Mouse (Mus musculus) heart, adult 2 months (tissue): ENCODE measurements at regions not wholly inside any gene's neighbourhood (a gene's known extent, or its start where the extent isn't known, plus 50 kb on each side); places are given as distances from the start of the nearest gene placed in this dataset.

Experiments used
- DNase-seq, 2 experiments: peaks; one replicate each; pipeline ENCODE4 v3.0.0; 2021
- H3K27ac ChIP-seq: fragments of 200-600 bp; 2 replicates; pipeline ENCODE4 v1.8.1; 2022
- H3K27me3 ChIP-seq: fragments of 200-500 bp; 2 replicates; pipeline ENCODE4 v1.6.1; 2012; ENCODE audit warnings: mild to moderate bottlenecking, low read length, inconsistent platforms, mixed read lengths; ENCODE audit not compliant: control insufficient read depth, insufficient read depth
- H3K36me3 ChIP-seq: fragments of 200-500 bp; 2 replicates; pipeline ENCODE4 v1.6.1; 2012; ENCODE audit warnings: low read length, inconsistent platforms; ENCODE audit not compliant: control insufficient read depth, insufficient read depth
- H3K4me1 ChIP-seq: fragments of 200-500 bp; 2 replicates; pipeline ENCODE4 v1.6.1; 2011; ENCODE audit warnings: low read length; ENCODE audit not compliant: control insufficient read depth, insufficient read depth
- H3K4me3 ChIP-seq: fragments of 200-600 bp; 2 replicates; pipeline ENCODE4 v1.8.1; 2022
- H3K79me2 ChIP-seq: fragments of 200-500 bp; replicated peaks from 2 replicates; pipeline ENCODE4 v1.6.1; 2012; ENCODE audit warnings: mild to moderate bottlenecking, inconsistent platforms, low read length, moderate library complexity, mixed read lengths; ENCODE audit not compliant: control insufficient read depth, insufficient read depth
- H3K9ac ChIP-seq: fragments of 200-500 bp; 2 replicates; pipeline ENCODE4 v1.6.1; 2012; ENCODE audit warnings: low read depth, mild to moderate bottlenecking, control low read depth, inconsistent platforms, low read length, mixed read lengths
- CTCF ChIP-seq: fragments of 200-600 bp; IDR thresholded peaks from 2 replicates; pipeline ENCODE4 v1.8.1; 2022; ENCODE audit warnings: antibody characterized with exemption, mild to moderate bottlenecking, moderate library complexity
- EP300 ChIP-seq: fragments of 200-500 bp; IDR thresholded peaks from 2 replicates; pipeline ENCODE4 v1.6.1; 2011; ENCODE audit warnings: low read depth, low read length, control low read depth; ENCODE audit not compliant: insufficient read depth
- POLR2A ChIP-seq: fragments of 200-500 bp; IDR thresholded peaks from 2 replicates; pipeline ENCODE4 v1.6.1; 2011; ENCODE audit warnings: mild to moderate bottlenecking, low read depth, low read length, control low read depth; ENCODE audit not compliant: insufficient read depth
- WGBS: fragments of 180-500 bp; shearing (Covaris S2); methylation state at CpG from one replicate; pipeline ENCODE4 v1.1.7; 2018; 5-methylcytosine and 5-hydroxymethylcytosine counted together
- intact Hi-C: fragments of 180-260 bp; cut with DNase I; formaldehyde crosslinking; loops from one replicate; pipeline ENCODE4 v1.15.1; 2025

DNA sequence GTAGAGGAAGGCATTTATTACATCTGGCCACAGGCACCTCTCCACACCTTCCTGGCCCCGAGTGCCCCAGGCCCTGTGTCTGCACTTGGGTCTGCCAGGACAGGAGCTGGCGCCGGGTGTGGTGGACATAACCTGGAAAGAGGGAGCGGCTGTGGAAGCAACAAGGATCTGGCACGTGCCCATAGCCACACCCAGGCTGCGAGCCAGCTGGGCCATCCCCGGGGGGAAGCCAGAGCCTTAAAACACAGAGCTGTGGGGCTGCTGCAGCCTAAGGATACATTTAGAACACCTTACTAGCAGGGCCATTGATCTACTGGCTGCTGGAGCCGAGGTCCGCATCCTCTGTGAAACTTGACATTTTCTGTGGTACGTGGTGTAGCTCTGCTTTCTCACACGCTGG lies 217.0 kb downstream of the Cyp26b1 start:
- Histone ChIP-seq H3K36me3 (no peaks in the 10 kb centered on the region), H3K79me2 (no peaks in the 10 kb centered on the region), H3K4me3 (no peak overlapping the region), H3K27me3 (no peaks in the 10 kb centered on the region), H3K4me1 (no peaks in the 10 kb centered on the region), H3K9ac (no peak overlapping the region), H3K27ac (no peak overlapping the region)
- no peak for DNase-seq
- intact Hi-C loops: no loop called here
- 52% methylated on average over 11 of the region's 11 CpGs for WGBS
- TF ChIP-seq POLR2A (no peak), EP300 (no peak), CTCF (no peak)

DNA sequence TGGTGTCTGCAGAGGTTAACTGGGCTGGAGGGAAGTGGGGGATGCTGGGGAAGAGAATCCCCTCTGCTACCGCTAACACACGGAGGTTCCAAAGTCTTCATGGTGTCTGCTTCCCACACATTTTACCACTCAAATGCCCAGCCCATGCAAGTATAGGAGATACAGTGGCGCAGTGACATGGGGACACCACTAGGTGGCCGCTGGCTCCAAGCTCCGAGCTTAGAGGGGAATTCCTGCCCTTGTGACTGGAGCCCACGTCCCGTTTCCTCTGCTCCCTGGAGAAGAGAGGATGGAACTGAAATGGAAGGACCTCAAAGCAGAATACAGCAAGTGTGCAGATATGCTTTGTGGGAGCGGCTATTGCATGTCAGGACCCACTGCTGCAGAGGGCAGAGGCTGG lies 218.2 kb downstream of the Cyp26b1 start:
- H3K4me3 ChIP-seq: no peak overlapping the region
- WGBS: 16% methylated on average over 8 of the region's 8 CpGs
- TF ChIP-seq POLR2A (no peak), CTCF (peak; percentile 95)
- no peaks in the 10 kb centered on the region for H3K36me3 ChIP-seq
- intact Hi-C loops: no loop called here
- H3K27ac ChIP-seq: no peak overlapping the region
- H3K9ac ChIP-seq: no peak overlapping the region
- no peaks in the 10 kb centered on the region for H3K27me3 ChIP-seq
- DNase-seq: peak; percentile 35 to 50
- H3K79me2 ChIP-seq: no peaks in the 10 kb centered on the region
- H3K4me1 ChIP-seq: no peaks in the 10 kb centered on the region

DNA sequence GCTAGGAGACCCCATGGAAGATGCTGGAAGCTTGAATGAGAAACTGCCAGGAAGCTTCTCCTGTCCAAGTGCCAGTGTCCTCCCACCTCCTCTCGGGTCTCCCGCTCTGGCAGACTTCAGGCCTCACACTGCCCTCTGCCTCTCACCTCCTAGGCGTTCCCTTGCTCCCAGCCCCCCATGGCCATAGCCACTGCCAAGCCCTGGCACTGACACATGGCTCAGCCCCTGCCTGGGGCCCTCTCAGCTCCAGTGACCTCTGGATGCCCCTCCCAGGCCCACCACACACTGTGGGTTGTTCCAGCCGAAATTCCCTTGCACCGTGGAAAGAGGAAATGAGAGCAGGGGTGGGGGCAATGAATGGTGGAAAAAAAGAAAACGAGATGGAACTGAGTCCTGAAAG lies 227.3 kb downstream of the Cyp26b1 start:
- WGBS: 45% methylated on average over 6 of the region's 6 CpGs

DNA sequence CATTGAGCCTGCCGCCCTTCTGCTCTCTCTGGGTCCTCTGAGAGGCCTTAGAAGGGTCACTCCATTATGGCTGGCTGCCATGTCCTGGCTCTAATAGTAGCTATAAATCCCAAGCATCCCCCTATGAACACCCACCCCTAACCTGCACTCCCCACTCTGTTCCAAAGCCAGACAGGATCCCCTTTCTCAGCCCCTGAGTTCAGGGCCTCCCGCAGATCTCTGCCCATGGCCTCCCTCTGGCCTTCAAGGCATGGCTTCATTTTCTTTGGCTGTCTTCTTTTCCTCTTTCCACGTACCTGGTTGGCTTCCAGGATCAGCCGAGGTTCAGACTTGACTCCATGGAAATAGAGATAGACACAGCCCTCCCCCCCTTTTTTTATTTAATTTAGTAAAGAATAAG lies 227.8 kb downstream of the Cyp26b1 start:
- TF ChIP-seq CTCF (no peak), EP300 (no peak), POLR2A (no peak)
- no peaks in the 10 kb centered on the region for H3K27me3 ChIP-seq
- no peak overlapping the region for H3K27ac ChIP-seq
- no peaks in the 10 kb centered on the region for H3K79me2 ChIP-seq
- no peak for DNase-seq
- no peaks in the 10 kb centered on the region for H3K4me1 ChIP-seq
- no peak overlapping the region for H3K4me3 ChIP-seq
- H3K9ac ChIP-seq: no peak overlapping the region
- 55% methylated on average over 4 of the region's 4 CpGs for WGBS
- no peaks in the 10 kb centered on the region for H3K36me3 ChIP-seq
- intact Hi-C loops: no loop called here

More for the DNA sequence above, 227.3 kb downstream of the Cyp26b1 start:
- no peaks in the 10 kb centered on the region for H3K79me2 ChIP-seq
- no peak overlapping the region for H3K9ac ChIP-seq
- TF ChIP-seq POLR2A (no peak), CTCF (no peak), EP300 (no peak)
- no peaks in the 10 kb centered on the region for H3K27me3 ChIP-seq
- no peaks in the 10 kb centered on the region for H3K36me3 ChIP-seq
- DNase-seq: no peak
- H3K4me3 ChIP-seq: no peak overlapping the region
- intact Hi-C loops: no loop called here
- H3K4me1 ChIP-seq: no peaks in the 10 kb centered on the region
- no peak overlapping the region for H3K27ac ChIP-seq

GRCm38 (mm10) chr6:84364964-84365363 lies 228.7 kb downstream of the Cyp26b1 start:
- 19% methylated on average over 2 of the region's 2 CpGs for WGBS
- Histone ChIP-seq H3K27me3 (no peaks in the 10 kb centered on the region), H3K4me3 (no peak overlapping the region), H3K27ac (no peak overlapping the region), H3K9ac (no peak overlapping the region), H3K4me1 (no peaks in the 10 kb centered on the region), H3K79me2 (no peaks in the 10 kb centered on the region), H3K36me3 (no peaks in the 10 kb centered on the region)
- no peak for DNase-seq
- intact Hi-C loops: no loop called here
- no peak for TF ChIP-seq POLR2A
- no peak for TF ChIP-seq EP300
- no peak for TF ChIP-seq CTCF

GRCm38 (mm10) chr6:84362331-84362730 lies 231.4 kb downstream of the Cyp26b1 start:
- intact Hi-C loops: no loop called here
- Histone ChIP-seq H3K4me1 (no peaks in the 10 kb centered on the region), H3K36me3 (no peaks in the 10 kb centered on the region), H3K9ac (no peak overlapping the region), H3K27ac (no peak overlapping the region), H3K27me3 (no peaks in the 10 kb centered on the region), H3K4me3 (no peak overlapping the region), H3K79me2 (no peaks in the 10 kb centered on the region)
- DNase-seq: no peak
- WGBS: 69% methylated on average over 1 of the region's 1 CpGs
- TF ChIP-seq CTCF: no peak
- TF ChIP-seq POLR2A: no peak
- TF ChIP-seq EP300: no peak

- Histone ChIP-seq H3K36me3 (no peaks in the 10 kb centered on the region), H3K27me3 (no peaks in the 10 kb centered on the region), H3K4me3 (no peak overlapping the region), H3K27ac (no peak overlapping the region), H3K79me2 (no peaks in the 10 kb centered on the region), H3K9ac (no peak overlapping the region), H3K4me1 (no peaks in the 10 kb centered on the region)
- 79% methylated on average over 10 of the region's 10 CpGs for WGBS
- intact Hi-C loops: no loop called here
- TF ChIP-seq POLR2A (no peak), CTCF (no peak), EP300 (no peak)
- DNase-seq: peak in 1 of 2 experiments; percentile 7
Measured at GRCm38 (mm10) chr6:84357911-84358310, 235.8 kb downstream of the Cyp26b1 start.
